Mouse (Mus musculus): ENCODE results near the gene Fam173a.

DNA sequence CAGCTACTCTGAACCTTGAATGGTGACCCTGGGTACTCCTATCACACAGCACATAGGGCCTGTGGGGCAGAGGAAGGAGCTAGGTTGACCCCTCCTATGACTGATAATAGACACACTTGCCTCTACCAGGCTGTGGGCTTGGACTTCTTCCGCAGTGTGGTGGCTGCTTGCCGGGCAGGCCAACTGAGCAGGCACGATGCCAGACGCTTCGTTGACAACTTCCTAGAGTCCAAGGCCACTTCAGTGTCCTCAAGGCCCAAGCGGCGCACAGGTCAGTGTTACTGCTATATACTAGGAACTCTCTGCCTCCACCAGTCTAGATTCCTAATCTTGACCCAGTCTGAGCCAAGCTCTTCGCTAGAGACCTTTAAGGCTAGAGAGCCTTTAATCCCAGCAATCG lies 48.9 kb downstream of the Fam173a start:
- no peak for TF ChIP-seq CTCF (IDR thresholded peaks at IDR 0.05; ENCODE audit: low read depth, low read length)
- TF ChIP-seq POLR2A (IDR thresholded peaks at IDR 0.05; ENCODE audit: insufficient read depth, low read length) = no peak
- TF ChIP-seq EP300 (IDR thresholded peaks at IDR 0.05; ENCODE audit: insufficient read depth, low read depth, low read length) = no peak
